Mouse (Mus musculus) thymus, adult 2 months (tissue): ENCODE results near the gene Vmn2r4. TPM values are rescaled to one million over a fixed set of nuclear protein-coding genes. Genes with fewer than 3 reads are reported as not detected.
"Not testable (repeated sequence)": the region's sequence is repeated elsewhere in the genome, so short reads cannot be mapped to it uniquely, and the experiment has no call there.

Experiments used
- DNase-seq: peaks from one replicate; pipeline ENCODE4 v3.0.0; 2021
- H3K27ac ChIP-seq: fragments of 200-500 bp; 2 replicates; pipeline ENCODE4 v1.5.1; 2012; ENCODE audit warnings: low read length, control low read depth; ENCODE audit not compliant: control insufficient read depth, insufficient read depth
- H3K27me3 ChIP-seq: fragments of 200-500 bp; 2 replicates; pipeline ENCODE4 v1.6.1; 2012; ENCODE audit warnings: mild to moderate bottlenecking, low read length, moderate library complexity, mixed read lengths; ENCODE audit not compliant: control insufficient read depth, insufficient read depth
- H3K36me3 ChIP-seq: fragments of 200-500 bp; 2 replicates; pipeline ENCODE4 v1.6.1; 2012; ENCODE audit warnings: mild to moderate bottlenecking, low read length, moderate library complexity; ENCODE audit not compliant: control insufficient read depth, insufficient read depth
- H3K4me1 ChIP-seq: fragments of 200-500 bp; replicated peaks from 2 replicates; pipeline ENCODE4 v1.6.1; 2012; ENCODE audit warnings: low read length; ENCODE audit not compliant: control insufficient read depth, insufficient read depth
- H3K4me3 ChIP-seq: fragments of 200-500 bp; 2 replicates; pipeline ENCODE4 v1.5.1; 2012; ENCODE audit warnings: mild to moderate bottlenecking, low read length, control low read depth, moderate library complexity; ENCODE audit not compliant: control insufficient read depth, insufficient read depth
- CTCF ChIP-seq: fragments of 200-500 bp; IDR thresholded peaks from 2 replicates; pipeline ENCODE4 v1.5.1; 2012; ENCODE audit warnings: mild to moderate bottlenecking, control low read depth, low read length, moderate library complexity, borderline replicate concordance; ENCODE audit not compliant: control insufficient read depth, poor library complexity, insufficient read depth; ENCODE audit errors: extremely low read depth
- POLR2A ChIP-seq: fragments of 200-500 bp; IDR thresholded peaks from 2 replicates; pipeline ENCODE4 v1.6.1; 2012; ENCODE audit warnings: mild to moderate bottlenecking, low read length, control low read depth, moderate library complexity; ENCODE audit not compliant: control insufficient read depth, poor library complexity, insufficient read depth; ENCODE audit errors: extremely low read depth
- WGBS: fragments of 180-500 bp; shearing (Covaris S2); methylation state at CpG from one replicate; pipeline ENCODE4 v1.1.7; 2018; 5-methylcytosine and 5-hydroxymethylcytosine counted together
- polyA plus RNA-seq: library from polyadenylated mRNA; depleted of rRNA; stranded (reverse); fragments of >200 nt; gene quantifications from 2 replicates; pipeline ENCODE4 v1.2.3, GENCODE M21; 2012; rRNA removed

The Vmn2r4 gene
- polyA plus RNA-seq, result not detected in 2 replicates

GRCm38 (mm10) chr3:64415268-64415667 is at the start of gene Vmn2r4:
Vmn2r4 (minus strand) TSS chr3:64415368.
- H3K27ac ChIP-seq, H3K4me3 ChIP-seq, H3K4me1 ChIP-seq, H3K27me3 ChIP-seq, H3K36me3 ChIP-seq, DNase-seq: not testable (repeated sequence)
- WGBS, result 67% methylated on average over 3 of the region's 3 CpGs

- not testable (repeated sequence) for H3K4me1 ChIP-seq, H3K36me3 ChIP-seq, DNase-seq, H3K4me3 ChIP-seq, H3K27me3 ChIP-seq, H3K27ac ChIP-seq
- 87% methylated on average over 7 of the region's 7 CpGs for WGBS
These were observed 19.1 kb upstream of the Vmn2r4 start for GRCm38 (mm10) chr3:64434261-64434660.

GRCm38 (mm10) chr3:64428117-64428798 is 13.1 kb upstream of the Vmn2r4 start:
- H3K27ac ChIP-seq, DNase-seq, H3K27me3 ChIP-seq, H3K4me3 ChIP-seq, H3K36me3 ChIP-seq, H3K4me1 ChIP-seq: not testable (repeated sequence)
- WGBS, result 92% methylated on average over 6 of the region's 6 CpGs

- H3K36me3 ChIP-seq, H3K27me3 ChIP-seq, H3K4me3 ChIP-seq, DNase-seq, H3K27ac ChIP-seq, H3K4me1 ChIP-seq: not testable (repeated sequence)
- WGBS, result 100% methylated on average over 1 of the region's 1 CpGs
These were observed 7.0 kb upstream of the Vmn2r4 start for GRCm38 (mm10) chr3:64422141-64422540.

GRCm38 (mm10) chr3:64417477-64417876 is 2.3 kb upstream of the Vmn2r4 start:
- not testable (repeated sequence) for H3K4me1 ChIP-seq, H3K36me3 ChIP-seq, H3K27me3 ChIP-seq, DNase-seq, H3K27ac ChIP-seq, H3K4me3 ChIP-seq
- 72% methylated on average over 1 of the region's 1 CpGs for WGBS

GRCm38 (mm10) chr3:64414253-64414652 is 915 bp downstream of the Vmn2r4 start:
- not testable (repeated sequence) for H3K4me3 ChIP-seq, H3K4me1 ChIP-seq, H3K36me3 ChIP-seq, H3K27ac ChIP-seq, DNase-seq, H3K27me3 ChIP-seq

GRCm38 (mm10) chr3:64359286-64360035 is 55.7 kb downstream of the Vmn2r4 start:
- 91% methylated on average over 2 of the region's 2 CpGs for WGBS
- TF ChIP-seq CTCF (no peak), POLR2A (no peak)
- H3K4me3 ChIP-seq, result no peak overlapping the region
- no peak for DNase-seq
- H3K27me3 ChIP-seq, result no peaks in the 10 kb centered on the region
- no peak overlapping the region for H3K27ac ChIP-seq
- H3K4me1 ChIP-seq, result no peaks in the 10 kb centered on the region
- no peaks in the 10 kb centered on the region for H3K36me3 ChIP-seq

Other genes with a start within 250 kb of the Vmn2r4 start
- not detected in 2 replicates for gene Vmn2r3, start 125.7 kb downstream of the Vmn2r4 start, polyA plus RNA-seq
- gene Vmn2r5, start 94.5 kb upstream of the Vmn2r4 start, polyA plus RNA-seq, result not detected in 2 replicates
- not detected in 2 replicates for gene Vmn2r6, start 150.5 kb upstream of the Vmn2r4 start, polyA plus RNA-seq